Mouse (Mus musculus) hindbrain, embryonic 13.5 days (tissue): Measurements from ENCODE around the gene Ptgdr2. TPM values are rescaled to one million over a fixed set of nuclear protein-coding genes. Genes with fewer than 3 reads are reported as not detected.

ENCODE experiments used
- ATAC-seq: fragments of 200-750 bp; cut with Nextera tagmentation; 2 replicates; pipeline ENCODE4 v1.8.0; 2017; ENCODE audit warnings: moderate TSS enrichment; ENCODE audit not compliant: low FRiP score
- H3K27ac ChIP-seq: fragments of 300-500 bp; sonication (generic); 2 replicates; pipeline ENCODE4 v1.5.1; 2015; ENCODE audit warnings: inconsistent platforms, mild to moderate bottlenecking, moderate library complexity
- H3K27me3 ChIP-seq: fragments of 300-500 bp; sonication (generic); 2 replicates; pipeline ENCODE4 v1.6.1; 2015; ENCODE audit warnings: mild to moderate bottlenecking, inconsistent platforms
- H3K36me3 ChIP-seq: fragments of 300-500 bp; sonication (generic); 2 replicates; pipeline ENCODE4 v1.6.1; 2015; ENCODE audit warnings: mild to moderate bottlenecking, inconsistent platforms
- H3K4me1 ChIP-seq: fragments of 300-500 bp; sonication (generic); replicated peaks from 2 replicates; pipeline ENCODE4 v1.6.1; 2015; ENCODE audit warnings: inconsistent platforms
- H3K4me2 ChIP-seq: fragments of 300-500 bp; sonication (generic); 2 replicates; pipeline ENCODE4 v1.6.1; 2015; ENCODE audit warnings: inconsistent platforms, mild to moderate bottlenecking, moderate library complexity
- H3K4me3 ChIP-seq: fragments of 300-500 bp; sonication (generic); 2 replicates; pipeline ENCODE4 v1.5.1; 2015; ENCODE audit warnings: mild to moderate bottlenecking, inconsistent platforms
- H3K9ac ChIP-seq: fragments of 300-500 bp; sonication (generic); 2 replicates; pipeline ENCODE4 v1.6.1; 2015; ENCODE audit warnings: mild to moderate bottlenecking, inconsistent platforms
- H3K9me3 ChIP-seq: fragments of 300-500 bp; sonication (generic); 2 replicates; pipeline ENCODE4 v1.6.1; 2016; ENCODE audit warnings: inconsistent platforms
- WGBS: fragments of 180-500 bp; shearing (Covaris S2); methylation state at CpG from one replicate; pipeline ENCODE4 v1.1.7; 2015; 5-methylcytosine and 5-hydroxymethylcytosine counted together
- polyA plus RNA-seq: library from polyadenylated mRNA; unstranded; fragments of >200 nt; fragmentation: Nextera tagmentation; extraction: Ambion mirVana; gene quantifications from 2 replicates; pipeline ENCODE4 v1.2.1, GENCODE M21; 2015

The Ptgdr2 gene
- polyA plus RNA-seq, 1 experiment from 2014 or later: 0.22 TPM

- H3K27me3 ChIP-seq: no peaks in the 10 kb centered on the region
- no peaks in the 10 kb centered on the region for H3K4me1 ChIP-seq
- no peak overlapping the region for H3K9ac ChIP-seq
- no peak overlapping the region for H3K4me3 ChIP-seq
- 85% methylated on average over 6 of the region's 6 CpGs for WGBS
- ATAC-seq: no peak
- H3K9me3 ChIP-seq: no peaks in the 10 kb centered on the region
- no peak overlapping the region for H3K4me2 ChIP-seq
- H3K27ac ChIP-seq: no peak overlapping the region
- H3K36me3 ChIP-seq: peaks cover 40% of the 10 kb centered on the region
Observed at GRCm38 (mm10) chr19:10909087-10909721, 27.8 kb upstream of the Ptgdr2 start.

- H3K4me3 ChIP-seq: no peak overlapping the region
- no peak for ATAC-seq
- no peaks in the 10 kb centered on the region for H3K27me3 ChIP-seq
- no peaks in the 10 kb centered on the region; the same call in 1 of the 2 replicates for H3K36me3 ChIP-seq
- no peak overlapping the region for H3K27ac ChIP-seq
- H3K4me1 ChIP-seq: no peaks in the 10 kb centered on the region
- no peaks in the 10 kb centered on the region for H3K9me3 ChIP-seq
- WGBS: 80% methylated on average over 7 of the region's 7 CpGs
- H3K4me2 ChIP-seq: no peak overlapping the region
- H3K9ac ChIP-seq: 0 out of 2 replicates have a peak overlapping the region, but pooled peaks have one; percentile 8
Observed at GRCm38 (mm10) chr19:10914291-10914690, 22.7 kb upstream of the Ptgdr2 start.

DNA sequence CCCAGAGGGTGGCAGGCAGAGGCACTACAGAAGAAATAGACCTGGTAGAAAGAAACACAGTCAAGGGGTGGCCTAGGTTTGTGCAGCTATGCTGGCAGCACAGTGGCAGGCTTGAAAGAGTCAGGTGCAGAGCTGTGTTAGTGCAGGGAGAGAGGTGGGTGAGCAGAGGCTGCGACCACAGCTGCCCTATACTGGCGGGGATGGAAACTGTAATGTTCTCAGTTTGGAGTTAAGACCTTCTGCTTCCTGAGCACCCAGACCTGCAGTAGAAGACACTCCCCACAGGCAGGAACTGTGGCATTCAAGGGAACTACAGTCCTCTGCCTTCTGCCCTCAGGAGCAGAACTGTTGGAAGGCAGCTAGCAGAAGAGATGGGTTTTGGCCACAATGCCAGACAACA is 22.1 kb upstream of the Ptgdr2 start:
- ATAC-seq: no peak
- Histone ChIP-seq H3K36me3 (no peaks in the 10 kb centered on the region), H3K9me3 (no peaks in the 10 kb centered on the region), H3K27me3 (no peaks in the 10 kb centered on the region), H3K4me3 (no peak overlapping the region), H3K4me1 (no peaks in the 10 kb centered on the region), H3K4me2 (no peak overlapping the region), H3K27ac (no peak overlapping the region), H3K9ac (0 out of 2 replicates have a peak overlapping the region, but pooled peaks have one; percentile 8)
- WGBS: 94% methylated on average over 2 of the region's 2 CpGs

DNA sequence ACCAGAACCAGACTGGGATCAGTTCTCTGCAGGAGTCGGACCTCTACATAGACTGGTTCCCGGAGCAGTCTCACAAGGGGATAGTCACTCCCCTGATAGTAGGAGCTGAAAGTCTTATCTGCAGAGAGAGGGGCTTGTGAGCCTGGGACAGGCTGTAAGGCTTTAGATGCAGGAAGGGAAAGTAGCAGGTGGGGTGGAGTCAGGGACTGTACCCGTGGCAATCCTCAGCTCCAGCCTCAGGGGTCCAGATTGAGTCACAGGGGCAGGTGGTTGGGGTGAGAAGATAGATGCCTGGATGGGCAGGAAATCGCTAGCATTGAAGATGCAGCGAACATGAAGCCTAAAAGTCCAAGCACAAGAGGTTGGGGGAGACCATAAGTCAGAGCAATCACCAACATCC is 20.5 kb upstream of the Ptgdr2 start:
- no peak for ATAC-seq
- no peak overlapping the region for H3K4me2 ChIP-seq
- H3K36me3 ChIP-seq: no peaks in the 10 kb centered on the region
- 65% methylated on average over 5 of the region's 5 CpGs for WGBS
- H3K9me3 ChIP-seq: no peaks in the 10 kb centered on the region
- no peak overlapping the region for H3K4me3 ChIP-seq
- H3K27me3 ChIP-seq: no peaks in the 10 kb centered on the region
- H3K9ac ChIP-seq: no peak overlapping the region
- H3K27ac ChIP-seq: no peak overlapping the region
- no peaks in the 10 kb centered on the region for H3K4me1 ChIP-seq

DNA sequence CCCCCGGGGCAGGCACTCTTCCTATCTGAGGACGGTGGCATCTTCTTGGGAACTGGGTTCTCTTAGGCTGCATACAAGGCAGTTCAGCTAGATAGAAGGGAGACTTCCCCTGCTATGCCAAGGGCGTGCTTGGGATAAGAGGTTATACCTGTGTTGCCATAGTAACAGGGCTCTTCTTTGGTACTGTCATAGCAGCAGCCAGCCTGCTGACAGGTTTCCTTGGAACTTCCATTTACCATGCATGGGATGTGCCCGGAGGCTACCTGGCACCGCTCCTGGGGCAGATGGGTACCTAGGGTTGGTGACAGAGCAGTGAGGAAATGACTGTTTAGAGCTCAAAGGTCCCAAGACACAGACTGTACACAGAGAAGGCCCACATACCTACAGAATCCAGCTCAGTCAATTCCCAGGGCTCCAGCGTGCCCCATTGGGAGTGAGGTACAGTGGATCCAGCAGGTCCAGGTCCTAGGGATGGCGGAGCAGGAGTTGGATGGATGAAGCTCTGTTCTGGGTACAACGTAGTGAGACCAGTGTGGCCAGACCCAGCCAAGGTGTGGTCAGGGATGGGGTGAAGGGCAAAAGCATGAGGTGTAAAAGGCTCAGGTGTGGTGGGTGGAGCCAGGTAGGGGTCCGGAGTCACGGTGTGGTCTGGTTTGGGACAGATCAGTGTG is 18.5 kb upstream of the Ptgdr2 start:
- ATAC-seq: no peak

DNA sequence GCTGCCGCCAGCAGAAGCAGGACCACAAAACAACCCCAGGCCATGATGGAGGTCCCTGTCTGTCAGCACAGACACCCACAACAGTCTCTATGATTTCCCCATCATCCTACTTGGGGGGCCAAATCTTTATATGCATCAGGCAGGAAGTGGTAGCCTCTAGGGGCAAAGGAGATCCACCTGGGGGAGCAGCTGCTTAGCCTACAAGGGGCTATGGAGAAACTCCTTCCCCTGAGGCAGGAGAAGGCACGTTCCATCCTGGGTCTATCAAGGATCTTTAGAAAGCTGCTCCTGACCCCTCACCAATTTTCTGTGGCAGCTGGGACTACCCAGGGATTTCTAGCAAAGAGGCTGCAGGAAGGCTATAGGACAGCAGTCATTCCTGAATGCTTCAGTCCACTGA is 16.4 kb upstream of the Ptgdr2 start, which contains the start of gene Zp1:
TSS of gene Zp1 (minus strand) at position 101 of the 400 bp plus-strand sequence.
- no peak within 1 kb of the TSS for H3K4me2 ChIP-seq
- H3K27me3 ChIP-seq: no peaks in the 10 kb centered on the region
- H3K9ac ChIP-seq: no peak within 1 kb of the TSS
- H3K36me3 ChIP-seq: no peaks in the 10 kb centered on the region
- ATAC-seq: no peak
- WGBS: 87% methylated on average over 2 of the region's 2 CpGs
- H3K4me1 ChIP-seq: no peaks in the 10 kb centered on the region
- no peak within 1 kb of the TSS for H3K4me3 ChIP-seq
- H3K27ac ChIP-seq: no peak within 1 kb of the TSS
- no peaks in the 10 kb centered on the region for H3K9me3 ChIP-seq

More for the DNA sequence above, 18.5 kb upstream of the Ptgdr2 start:
- no peak overlapping the region for H3K4me3 ChIP-seq
- no peaks in the 10 kb centered on the region for H3K36me3 ChIP-seq
- no peaks in the 10 kb centered on the region for H3K4me1 ChIP-seq
- no peak overlapping the region for H3K27ac ChIP-seq
- no peaks in the 10 kb centered on the region for H3K9me3 ChIP-seq
- WGBS: 86% methylated on average over 10 of the region's 10 CpGs
- no peak overlapping the region for H3K4me2 ChIP-seq
- no peaks in the 10 kb centered on the region for H3K27me3 ChIP-seq
- no peak overlapping the region for H3K9ac ChIP-seq

DNA sequence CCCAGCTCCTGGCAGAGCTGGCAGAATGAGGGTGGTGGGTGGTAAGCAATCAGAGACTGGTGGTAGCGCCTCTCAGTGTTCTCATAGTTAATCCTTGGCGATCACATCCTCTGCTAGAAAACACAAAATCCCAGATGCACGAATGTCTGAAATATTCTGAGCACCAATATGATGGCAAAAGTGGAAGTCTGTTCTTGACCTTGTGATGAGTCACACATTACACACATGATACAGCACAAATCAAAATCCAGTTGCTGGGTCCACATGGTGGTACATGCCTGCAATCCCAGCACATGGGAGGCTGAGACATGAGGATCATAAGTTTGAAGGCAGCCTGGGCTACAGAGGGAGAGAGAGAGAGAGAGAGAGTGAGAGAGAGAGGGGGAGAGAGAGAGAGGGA is 15.9 kb upstream of the Ptgdr2 start:
- Histone ChIP-seq H3K9me3 (no peaks in the 10 kb centered on the region), H3K36me3 (no peaks in the 10 kb centered on the region), H3K4me3 (no peak overlapping the region), H3K4me2 (no peak overlapping the region), H3K4me1 (no peaks in the 10 kb centered on the region), H3K27ac (no peak overlapping the region), H3K9ac (no peak overlapping the region), H3K27me3 (no peaks in the 10 kb centered on the region)
- 85% methylated on average over 3 of the region's 3 CpGs for WGBS
- ATAC-seq: no peak

GRCm38 (mm10) chr19:10924220-10924619 is 12.7 kb upstream of the Ptgdr2 start:
- ATAC-seq: no peak

GRCm38 (mm10) chr19:10926123-10926621 is 10.8 kb upstream of the Ptgdr2 start:
- Histone ChIP-seq H3K27me3 (no peaks in the 10 kb centered on the region), H3K9ac (no peak overlapping the region), H3K27ac (0 out of 2 replicates have a peak overlapping the region, but pooled peaks have one; percentile 55), H3K4me3 (no peak overlapping the region), H3K36me3 (no peaks in the 10 kb centered on the region), H3K4me1 (no peaks in the 10 kb centered on the region; the same call in 1 of the 2 replicates), H3K4me2 (no peak overlapping the region), H3K9me3 (no peaks in the 10 kb centered on the region)
- 22% methylated on average over 6 of the region's 6 CpGs for WGBS
- peak; percentile 52; the same call in 1 of the 2 replicates for ATAC-seq

More at GRCm38 (mm10) chr19:10924220-10924619, 12.7 kb upstream of the Ptgdr2 start:
- no peak overlapping the region for H3K27ac ChIP-seq
- no peaks in the 10 kb centered on the region for H3K36me3 ChIP-seq
- H3K4me2 ChIP-seq: no peak overlapping the region
- no peaks in the 10 kb centered on the region for H3K9me3 ChIP-seq
- H3K4me3 ChIP-seq: no peak overlapping the region
- H3K9ac ChIP-seq: no peak overlapping the region
- H3K27me3 ChIP-seq: no peaks in the 10 kb centered on the region
- 62% methylated on average over 4 of the region's 4 CpGs for WGBS
- H3K4me1 ChIP-seq: no peaks in the 10 kb centered on the region; the same call in 1 of the 2 replicates

DNA sequence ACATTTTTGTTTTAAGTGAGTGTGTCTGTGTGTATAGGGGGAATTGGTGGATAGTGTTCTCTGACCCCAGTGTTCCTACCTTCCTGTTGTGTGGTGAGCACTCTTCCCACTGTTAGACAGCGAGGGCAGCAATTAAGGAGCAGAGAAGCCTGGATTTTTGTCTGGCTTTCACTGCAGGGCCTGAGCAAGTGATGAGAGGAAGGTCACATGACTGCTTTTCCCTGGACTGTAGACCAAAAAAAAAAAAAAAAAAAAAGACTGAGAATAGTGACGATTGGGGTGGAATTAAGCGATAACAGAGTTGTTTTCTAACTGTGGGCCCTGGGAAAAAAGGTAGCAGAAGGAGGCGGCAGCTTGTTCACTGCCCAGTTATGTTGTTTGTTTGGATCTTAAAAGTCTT is 10.3 kb upstream of the Ptgdr2 start:
- Histone ChIP-seq H3K27ac (no peak overlapping the region), H3K27me3 (no peaks in the 10 kb centered on the region), H3K9ac (no peak overlapping the region), H3K36me3 (no peaks in the 10 kb centered on the region), H3K4me3 (no peak overlapping the region), H3K9me3 (no peaks in the 10 kb centered on the region), H3K4me1 (no peaks in the 10 kb centered on the region; the same call in 1 of the 2 replicates), H3K4me2 (no peak overlapping the region)
- no peak for ATAC-seq
- 32% methylated on average over 4 of the region's 4 CpGs for WGBS

DNA sequence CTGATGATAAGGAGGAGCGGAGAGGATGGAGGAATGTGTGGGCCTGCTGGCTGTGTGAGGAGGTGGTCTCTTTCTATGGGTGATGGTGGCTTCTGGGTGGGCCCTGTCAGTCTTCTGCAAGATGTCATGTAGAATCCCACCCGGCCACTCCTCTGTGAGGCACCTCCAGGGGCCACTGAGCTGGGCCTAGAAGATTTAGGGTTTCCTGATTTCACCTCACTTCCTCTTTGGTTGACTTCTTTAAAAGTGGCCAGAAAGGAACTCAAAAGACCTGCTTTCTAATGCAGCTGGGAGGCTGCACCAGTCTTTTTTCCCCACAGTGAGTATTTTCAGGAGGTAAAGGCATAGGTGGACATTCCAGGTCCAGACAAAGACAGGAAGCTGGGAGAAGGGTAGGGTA is 6.3 kb upstream of the Ptgdr2 start:
- Histone ChIP-seq H3K9ac (no peak overlapping the region), H3K4me2 (no peak overlapping the region), H3K4me3 (no peak overlapping the region), H3K36me3 (no peaks in the 10 kb centered on the region), H3K27me3 (no peaks in the 10 kb centered on the region), H3K27ac (no peak overlapping the region), H3K4me1 (no peaks in the 10 kb centered on the region; the same call in 1 of the 2 replicates), H3K9me3 (no peaks in the 10 kb centered on the region)
- 82% methylated on average over 2 of the region's 2 CpGs for WGBS
- no peak for ATAC-seq

DNA sequence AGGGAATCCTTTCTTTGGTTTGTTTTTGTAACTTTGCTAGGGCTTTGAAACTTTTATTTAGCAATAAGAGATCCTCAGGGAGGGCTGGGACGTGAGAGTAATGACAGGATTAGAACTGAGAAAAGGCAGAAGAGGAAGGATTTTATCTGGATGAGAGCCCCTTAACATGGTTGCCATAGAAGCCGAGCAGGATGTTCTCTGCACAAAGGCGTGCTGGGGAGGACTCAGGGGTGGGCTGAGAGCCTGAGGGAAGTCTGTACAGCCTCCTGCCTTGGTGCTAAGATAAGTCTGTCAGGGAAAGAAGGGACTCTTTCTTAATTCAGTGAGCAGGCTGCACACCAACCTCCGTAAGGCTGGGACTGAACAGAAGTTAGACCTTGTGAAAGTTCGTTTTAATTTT is 1.9 kb upstream of the Ptgdr2 start:
- Histone ChIP-seq H3K4me2 (no peak overlapping the region), H3K9ac (no peak overlapping the region), H3K27ac (no peak overlapping the region), H3K27me3 (no peaks in the 10 kb centered on the region), H3K4me1 (peaks cover under 1% of the 10 kb centered on the region; the same call in 1 of the 2 replicates), H3K4me3 (no peak overlapping the region), H3K36me3 (no peaks in the 10 kb centered on the region), H3K9me3 (no peaks in the 10 kb centered on the region)
- ATAC-seq: no peak
- 34% methylated on average over 5 of the region's 5 CpGs for WGBS
